Mouse (Mus musculus): ENCODE measurements at regions not wholly inside any gene's neighbourhood (a gene's known extent, or its start where the extent isn't known, plus 50 kb on each side); places are given as distances from the start of the nearest gene placed in this dataset.
A peak's percentile ranks its signal among the peaks of the same experiment; 100 is the strongest.

- no peak for DNase-seq (ENCODE audit: low spot score in 2 of 2)
These were observed 164.4 kb upstream of the Ctnnb1 start for GRCm38 (mm10) chr9:120764663-120765062.

DNA sequence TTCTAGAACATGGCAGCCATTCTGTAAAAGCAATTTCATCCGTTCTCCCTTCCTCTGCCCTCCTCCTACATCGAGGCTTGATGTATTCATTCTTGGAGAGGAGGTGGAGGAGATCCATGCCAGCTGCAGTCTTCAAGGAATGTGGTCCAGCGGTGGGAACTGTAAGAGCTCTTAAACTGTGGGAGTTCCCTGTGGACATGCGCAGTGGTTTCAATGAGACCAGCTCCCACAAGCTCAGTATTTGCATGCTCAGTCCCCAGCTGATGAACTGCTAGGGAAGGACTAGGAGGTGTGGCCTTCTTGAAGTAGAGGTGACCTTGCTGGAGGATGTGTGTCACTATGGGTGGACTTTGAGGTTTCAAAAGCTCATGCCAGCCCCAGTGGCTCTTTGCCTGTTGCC is 163.7 kb upstream of the Ctnnb1 start:
- DNase-seq (ENCODE audit: low spot score in 2 of 2): no peak

DNA sequence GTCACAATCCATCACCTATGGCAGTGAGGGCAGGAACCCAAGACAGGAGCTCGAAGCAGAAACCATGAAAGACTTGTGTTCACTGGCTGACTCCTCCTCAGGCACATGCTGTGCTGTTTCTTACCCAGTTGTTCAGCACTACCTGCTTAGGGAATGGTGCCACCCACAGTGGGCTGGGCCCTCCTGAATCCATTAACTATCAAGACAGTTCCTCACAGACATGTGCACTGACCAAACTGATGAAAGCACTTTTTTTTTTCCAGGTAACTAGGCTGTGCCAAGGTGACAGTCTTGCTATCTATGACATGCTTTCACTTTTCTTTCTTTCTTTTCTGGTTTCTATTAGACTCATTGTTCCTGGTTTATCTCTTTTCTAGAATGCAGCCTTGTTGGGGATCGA is 162.1 kb upstream of the Ctnnb1 start:
- DNase-seq (ENCODE audit: low spot score in 2 of 2): no peak

GRCm38 (mm10) chr9:120767396-120767795 is 161.6 kb upstream of the Ctnnb1 start:
- no peak for DNase-seq (ENCODE audit: low spot score in 2 of 2)

DNA sequence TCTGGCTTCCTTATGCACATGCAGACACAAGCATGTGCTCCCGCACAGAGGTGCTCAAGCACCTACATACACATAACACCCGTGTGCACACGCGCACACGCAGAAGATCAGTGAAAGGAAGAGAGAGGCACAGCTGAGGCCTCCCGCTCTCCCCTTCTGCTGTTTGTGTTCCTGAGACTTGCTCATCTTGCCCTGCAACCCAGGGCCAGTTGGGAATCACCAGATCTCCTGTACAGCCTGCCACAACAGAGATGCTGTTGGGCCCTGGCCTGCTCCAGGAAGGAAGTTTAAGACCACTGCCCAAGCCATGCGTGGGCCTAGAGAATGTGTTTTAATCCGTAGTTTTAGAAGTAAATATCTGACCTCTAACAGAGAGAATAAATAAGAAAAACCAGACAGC is 160.0 kb upstream of the Ctnnb1 start:
- DNase-seq (ENCODE audit: low spot score in 2 of 2): no peak

- no peak for DNase-seq (ENCODE audit: low spot score in 2 of 2)
These were observed 159.3 kb upstream of the Ctnnb1 start for GRCm38 (mm10) chr9:120769679-120770078.

DNA sequence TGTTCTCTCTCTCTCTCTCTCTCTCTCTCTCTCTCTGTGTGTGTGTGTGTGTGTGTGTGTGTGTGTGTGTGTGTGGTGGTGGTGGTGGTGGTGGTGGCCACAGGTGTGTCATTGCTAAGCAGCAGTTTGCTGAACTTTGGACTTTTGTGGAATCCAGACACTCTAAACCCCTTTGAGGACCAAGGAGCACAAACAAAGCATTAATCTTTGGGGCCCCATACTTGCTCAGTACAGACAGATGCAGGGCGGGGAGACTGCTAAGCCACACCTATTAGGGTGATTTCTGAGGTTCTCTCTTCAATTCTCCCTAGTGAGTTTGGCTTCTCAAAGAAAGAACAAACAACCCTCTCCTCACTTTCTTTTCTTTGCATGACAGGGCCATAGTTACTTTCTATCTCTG is 158.1 kb upstream of the Ctnnb1 start:
- DNase-seq (ENCODE audit: low spot score in 2 of 2): no peak

- DNase-seq (ENCODE audit: low spot score in 2 of 2): no peak
These were observed 157.0 kb upstream of the Ctnnb1 start for GRCm38 (mm10) chr9:120771896-120772530.

GRCm38 (mm10) chr9:120774251-120774650 is 154.8 kb upstream of the Ctnnb1 start:
- DNase-seq (ENCODE audit: low spot score in 2 of 2): no peak

DNA sequence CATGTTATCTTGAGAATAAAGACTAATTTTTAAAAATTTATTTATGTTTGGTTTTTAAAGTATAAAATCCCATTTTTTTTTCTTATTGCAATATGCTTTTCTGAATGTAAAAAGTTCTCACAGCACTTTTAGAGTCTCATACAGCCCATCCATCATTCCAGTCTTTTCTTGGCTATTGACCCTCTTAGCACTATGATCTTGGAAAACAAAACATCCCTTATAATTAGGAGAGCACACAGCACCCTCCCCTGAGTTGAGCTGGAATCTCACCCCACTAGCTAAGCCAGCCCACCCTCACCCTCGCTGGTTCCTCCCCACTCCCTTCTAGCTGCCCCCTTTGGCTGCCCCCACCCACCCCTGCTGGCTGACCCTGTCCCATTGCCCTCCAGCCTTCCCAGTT is 154.2 kb upstream of the Ctnnb1 start:
- no peak for DNase-seq (ENCODE audit: low spot score in 2 of 2)

- DNase-seq (ENCODE audit: low spot score in 2 of 2): no peak
These were observed 153.3 kb upstream of the Ctnnb1 start for GRCm38 (mm10) chr9:120775721-120776120.

DNA sequence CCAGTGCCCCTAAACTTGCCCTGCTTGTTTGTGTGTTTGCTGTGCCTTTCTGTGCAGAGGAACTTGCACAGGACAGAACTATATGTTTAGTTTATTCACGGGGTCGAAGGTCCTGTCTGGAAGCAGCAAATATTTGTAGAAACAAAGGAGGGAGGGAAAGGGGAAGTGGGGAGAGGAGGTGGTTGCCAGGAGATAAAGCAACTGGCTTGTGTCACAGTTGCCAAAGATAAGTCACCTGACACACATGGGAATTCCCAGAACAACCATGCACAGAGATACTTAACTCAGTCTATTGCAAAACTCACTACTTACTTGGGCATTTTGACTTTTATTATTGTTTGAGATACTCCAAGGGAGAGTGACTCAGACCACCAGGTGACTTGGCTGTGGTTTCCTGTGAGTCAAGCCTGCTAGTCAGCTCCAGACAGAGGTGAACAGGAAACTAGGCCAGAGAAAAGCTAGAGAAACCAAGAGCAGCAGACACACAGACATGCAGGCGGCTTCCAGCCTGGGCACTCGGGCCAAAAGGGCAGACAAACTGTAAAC is 152.5 kb upstream of the Ctnnb1 start:
- DNase-seq (ENCODE audit: low spot score in 2 of 2): no peak

- no peak for DNase-seq (ENCODE audit: low spot score in 2 of 2)
These were observed 152.0 kb upstream of the Ctnnb1 start for GRCm38 (mm10) chr9:120777016-120777415.

DNA sequence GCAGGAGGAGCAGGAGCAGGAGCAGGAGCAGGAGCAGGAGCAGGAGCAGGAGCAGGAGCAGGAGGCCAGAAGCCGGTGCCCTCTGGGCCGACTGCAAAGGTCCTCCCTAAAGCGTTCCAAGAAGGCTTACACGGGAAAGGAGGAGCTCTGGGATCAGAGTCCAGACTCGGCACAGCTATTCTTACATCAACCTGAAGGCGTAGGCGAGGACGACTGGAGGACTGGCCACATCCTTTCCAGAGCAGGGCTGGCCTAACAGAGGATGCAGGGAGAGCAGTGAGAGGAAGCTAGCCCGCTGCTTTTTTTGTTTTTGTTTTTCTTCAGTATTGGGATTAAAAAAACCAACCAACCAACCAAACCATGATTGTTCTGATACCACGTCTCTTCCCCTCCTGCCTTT is 151.5 kb upstream of the Ctnnb1 start:
- no peak for DNase-seq (ENCODE audit: low spot score in 2 of 2)

DNA sequence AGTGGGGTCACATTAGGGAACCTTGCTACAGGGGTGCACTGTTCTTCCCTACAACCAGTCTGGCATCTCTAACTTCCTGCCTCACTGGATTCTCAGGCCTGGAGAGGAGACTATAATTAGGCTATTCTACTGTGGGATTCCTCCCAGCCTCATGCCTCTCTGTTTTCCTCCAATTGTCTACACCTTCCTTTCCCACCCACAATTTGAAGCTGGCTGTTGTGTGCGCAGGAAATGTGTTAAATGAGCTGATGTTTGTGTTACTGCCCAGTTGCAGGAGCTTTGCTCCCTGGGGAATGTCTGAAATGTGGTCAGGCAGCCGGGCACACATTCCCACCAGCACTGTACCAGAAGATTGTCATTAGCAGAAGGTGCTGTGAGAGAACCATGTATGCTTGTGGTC is 150.6 kb upstream of the Ctnnb1 start:
- no peak for DNase-seq (ENCODE audit: low spot score in 2 of 2)

- no peak for DNase-seq (ENCODE audit: low spot score in 2 of 2)
These were observed 134.8 kb upstream of the Ctnnb1 start for GRCm38 (mm10) chr9:120794210-120794609.

- DNase-seq (ENCODE audit: low spot score in 2 of 2): no peak
These were observed 132.7 kb upstream of the Ctnnb1 start for GRCm38 (mm10) chr9:120796111-120796880.

DNA sequence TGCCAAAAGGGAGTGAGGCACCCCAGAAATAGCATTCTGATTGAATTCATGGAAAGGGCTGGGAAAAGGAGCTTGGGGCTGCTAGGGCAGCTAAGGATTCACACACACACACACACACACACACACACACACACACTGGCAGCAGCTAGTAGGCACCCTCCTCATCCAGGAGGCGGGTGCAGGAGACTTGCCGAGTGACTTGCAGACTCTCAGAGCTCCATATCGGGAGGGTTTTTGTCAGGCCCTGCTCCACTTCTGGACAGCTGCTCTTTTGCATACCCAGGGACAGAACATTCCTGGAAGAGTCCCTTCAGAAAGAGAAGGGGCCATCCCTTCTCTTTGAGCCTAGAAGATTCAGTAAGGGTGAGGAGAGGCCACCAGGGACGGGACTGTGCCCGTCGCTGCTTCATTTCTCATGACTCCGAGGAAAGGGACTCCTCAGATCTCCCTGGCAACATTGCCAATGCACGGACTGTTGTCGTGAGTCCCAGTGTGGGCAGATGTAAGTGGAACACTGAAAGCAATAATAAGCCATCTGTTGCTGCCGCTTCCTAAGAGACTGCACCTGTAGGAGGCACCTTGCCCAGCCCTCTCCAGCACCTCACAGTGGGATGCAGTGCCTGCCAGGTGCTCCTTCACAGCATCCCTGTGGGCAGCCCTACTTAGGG is 130.9 kb upstream of the Ctnnb1 start:
- DNase-seq (ENCODE audit: low spot score in 2 of 2): peak in 1 of 2 experiments; percentile 23

- DNase-seq (ENCODE audit: low spot score in 2 of 2): no peak
These were observed 130.1 kb upstream of the Ctnnb1 start for GRCm38 (mm10) chr9:120798901-120799300.

DNA sequence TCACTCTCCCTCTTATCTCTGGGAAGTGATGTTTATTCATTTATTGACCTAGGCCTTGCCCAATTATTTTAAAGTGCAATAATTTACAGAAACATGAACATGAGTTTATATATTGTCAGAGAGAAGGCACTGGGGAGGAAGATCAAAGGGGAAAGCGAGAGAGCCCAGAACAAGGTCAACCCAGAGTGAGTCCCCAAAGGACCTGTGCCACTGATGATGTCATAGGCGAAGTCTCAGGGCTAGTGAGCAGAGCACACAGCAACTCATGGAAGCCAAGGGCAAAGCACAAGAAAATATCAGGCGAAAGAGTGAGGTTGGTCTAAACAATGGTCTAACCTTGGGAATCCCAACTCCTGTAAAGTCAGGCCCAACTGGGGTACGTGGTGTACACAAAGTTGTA is 126.4 kb upstream of the Ctnnb1 start:
- no peak for DNase-seq (ENCODE audit: low spot score in 2 of 2)

- no peak for DNase-seq (ENCODE audit: low spot score in 2 of 2)
These were observed 124.2 kb upstream of the Ctnnb1 start for GRCm38 (mm10) chr9:120804760-120805294.

Measured in layer of hippocampus, postnatal 14 days (tissue).